Mouse (Mus musculus): ENCODE measurements around the gene Usf2.
"Not testable (repeated sequence)": the region's sequence is repeated elsewhere in the genome, so short reads cannot be mapped to it uniquely, and the experiment has no call there.

- TF ChIP-seq GATA1, TAL1 (IDR thresholded peaks at IDR 0.05; ENCODE audit: low read length): not testable (repeated sequence)
Observed at GRCm38 (mm10) chr7:30944706-30945105, 11.9 kb downstream of the Usf2 start.
